Mouse (Mus musculus): ENCODE results near the gene Ciart. TPM values are rescaled to one million over a fixed set of nuclear protein-coding genes. Genes with fewer than 3 reads are reported as not detected.
A peak's percentile ranks its signal among the peaks of the same experiment; 100 is the strongest.

The Ciart gene
- polyA plus RNA-seq, 1 experiment: 1.7 TPM

- Histone ChIP-seq H3K27ac (ENCODE audit: insufficient read depth, low read depth, low read length) (no peak overlapping the region), H3K4me1 (ENCODE audit: control insufficient read depth, insufficient read depth, low read length) (peaks cover 31% of the 10 kb centered on the region), H3K4me3 (ENCODE audit: insufficient read depth, low read length) (no peak overlapping the region)
- TF ChIP-seq CTCF (IDR thresholded peaks at IDR 0.05; ENCODE audit: low read depth, low read length) (no peak), POLR2A (IDR thresholded peaks at IDR 0.05; ENCODE audit: borderline replicate concordance, low read depth, low read length) (no peak)
Observed at GRCm38 (mm10) chr3:95889664-95890063, 7.6 kb upstream of the Ciart start.

- Histone ChIP-seq H3K27ac (ENCODE audit: insufficient read depth, low read depth, low read length) (no peak overlapping the region), H3K4me1 (ENCODE audit: control insufficient read depth, insufficient read depth, low read length) (peaks cover 29% of the 10 kb centered on the region), H3K4me3 (ENCODE audit: insufficient read depth, low read length) (no peak overlapping the region)
- TF ChIP-seq CTCF (IDR thresholded peaks at IDR 0.05; ENCODE audit: low read depth, low read length) (no peak), POLR2A (IDR thresholded peaks at IDR 0.05; ENCODE audit: borderline replicate concordance, low read depth, low read length) (no peak)
Observed at GRCm38 (mm10) chr3:95887596-95887995, 5.5 kb upstream of the Ciart start.

- Histone ChIP-seq H3K4me1 (ENCODE audit: control insufficient read depth, insufficient read depth, low read length) (peaks cover 15% of the 10 kb centered on the region), H3K4me3 (ENCODE audit: insufficient read depth, low read length) (no peak overlapping the region), H3K27ac (ENCODE audit: insufficient read depth, low read depth, low read length) (no peak overlapping the region)
- TF ChIP-seq CTCF (IDR thresholded peaks at IDR 0.05; ENCODE audit: low read depth, low read length) (no peak), POLR2A (IDR thresholded peaks at IDR 0.05; ENCODE audit: borderline replicate concordance, low read depth, low read length) (no peak)
Observed at GRCm38 (mm10) chr3:95884400-95884799, 2.3 kb upstream of the Ciart start.

- Histone ChIP-seq H3K4me1 (ENCODE audit: control insufficient read depth, insufficient read depth, low read length) (peaks cover 2% of the 10 kb centered on the region), H3K4me3 (ENCODE audit: insufficient read depth, low read length) (peak overlapping the region; percentile 75), H3K27ac (ENCODE audit: insufficient read depth, low read depth, low read length) (peak overlapping the region; percentile 25)
- TF ChIP-seq CTCF (IDR thresholded peaks at IDR 0.05; ENCODE audit: low read depth, low read length): peak; percentile 45
- TF ChIP-seq POLR2A (IDR thresholded peaks at IDR 0.05; ENCODE audit: borderline replicate concordance, low read depth, low read length): no peak
Observed at GRCm38 (mm10) chr3:95882816-95883425, 870 bp upstream of the Ciart start.

- Histone ChIP-seq H3K4me1 (ENCODE audit: control insufficient read depth, insufficient read depth, low read length) (no peaks in the 10 kb centered on the region), H3K27ac (ENCODE audit: insufficient read depth, low read depth, low read length) (no peak overlapping the region), H3K4me3 (ENCODE audit: insufficient read depth, low read length) (no peak overlapping the region)
- TF ChIP-seq CTCF (IDR thresholded peaks at IDR 0.05; ENCODE audit: low read depth, low read length) (no peak), POLR2A (IDR thresholded peaks at IDR 0.05; ENCODE audit: borderline replicate concordance, low read depth, low read length) (no peak)
Observed at GRCm38 (mm10) chr3:95879063-95879462, 3.0 kb downstream of the Ciart start.

- H3K4me1 ChIP-seq (ENCODE audit: control insufficient read depth, insufficient read depth, low read length): peaks cover 7% of the 10 kb centered on the region; the same call in 1 of the 2 replicates
- TF ChIP-seq POLR2A (IDR thresholded peaks at IDR 0.05; ENCODE audit: borderline replicate concordance, low read depth, low read length) (no peak), CTCF (IDR thresholded peaks at IDR 0.05; ENCODE audit: low read depth, low read length) (no peak)
- no peak overlapping the region for H3K27ac ChIP-seq (ENCODE audit: insufficient read depth, low read depth, low read length)
- peak overlapping the region; percentile 55 for H3K4me3 ChIP-seq (ENCODE audit: insufficient read depth, low read length)
Observed at GRCm38 (mm10) chr3:95872048-95872447, 10.0 kb downstream of the Ciart start.

GRCm38 (mm10) chr3:95871392-95871867 lies 10.6 kb downstream of the Ciart start, which contains the start of gene Mrps21:
Mrps21 (minus strand) TSS chr3:95871519.
- no peak for TF ChIP-seq CTCF (IDR thresholded peaks at IDR 0.05; ENCODE audit: low read depth, low read length)
- TF ChIP-seq POLR2A (IDR thresholded peaks at IDR 0.05; ENCODE audit: borderline replicate concordance, low read depth, low read length): no peak; the same call in 1 of the 2 replicates
- Histone ChIP-seq H3K4me3 (ENCODE audit: insufficient read depth, low read length) (peak within 1 kb of the TSS; percentile 57), H3K4me1 (ENCODE audit: control insufficient read depth, insufficient read depth, low read length) (peaks cover 7% of the 10 kb centered on the region; the same call in 1 of the 2 replicates), H3K27ac (ENCODE audit: insufficient read depth, low read depth, low read length) (peak within 1 kb of the TSS; percentile 69)

GRCm38 (mm10) chr3:95870976-95871375 lies 11.1 kb downstream of the Ciart start:
- no peak for TF ChIP-seq POLR2A (IDR thresholded peaks at IDR 0.05; ENCODE audit: borderline replicate concordance, low read depth, low read length)
- no peak for TF ChIP-seq CTCF (IDR thresholded peaks at IDR 0.05; ENCODE audit: low read depth, low read length)
- H3K4me3 ChIP-seq (ENCODE audit: insufficient read depth, low read length): peak overlapping the region; percentile 57
- peaks cover 7% of the 10 kb centered on the region; the same call in 1 of the 2 replicates for H3K4me1 ChIP-seq (ENCODE audit: control insufficient read depth, insufficient read depth, low read length)
- H3K27ac ChIP-seq (ENCODE audit: insufficient read depth, low read depth, low read length): peak overlapping the region; percentile 44

GRCm38 (mm10) chr3:95867408-95867807 lies 14.6 kb downstream of the Ciart start:
- no peak for TF ChIP-seq CTCF (IDR thresholded peaks at IDR 0.05; ENCODE audit: low read depth, low read length)
- no peak for TF ChIP-seq POLR2A (IDR thresholded peaks at IDR 0.05; ENCODE audit: borderline replicate concordance, low read depth, low read length)
- Histone ChIP-seq H3K4me3 (ENCODE audit: insufficient read depth, low read length) (no peak overlapping the region), H3K4me1 (ENCODE audit: control insufficient read depth, insufficient read depth, low read length) (peaks cover 7% of the 10 kb centered on the region; the same call in 1 of the 2 replicates), H3K27ac (ENCODE audit: insufficient read depth, low read depth, low read length) (no peak overlapping the region)

GRCm38 (mm10) chr3:95866071-95866470 lies 16.0 kb downstream of the Ciart start:
- no peak overlapping the region for H3K4me3 ChIP-seq (ENCODE audit: insufficient read depth, low read length)

More at GRCm38 (mm10) chr3:95866071-95866470, 16.0 kb downstream of the Ciart start:
- Histone ChIP-seq H3K4me1 (ENCODE audit: control insufficient read depth, insufficient read depth, low read length) (peaks cover 3% of the 10 kb centered on the region; the same call in 1 of the 2 replicates), H3K27ac (ENCODE audit: insufficient read depth, low read depth, low read length) (no peak overlapping the region)
- TF ChIP-seq CTCF (IDR thresholded peaks at IDR 0.05; ENCODE audit: low read depth, low read length) (no peak), POLR2A (IDR thresholded peaks at IDR 0.05; ENCODE audit: borderline replicate concordance, low read depth, low read length) (no peak)
